ENCODE assay signal across 13 mouse cellular contexts in the genomic region with DNA sequence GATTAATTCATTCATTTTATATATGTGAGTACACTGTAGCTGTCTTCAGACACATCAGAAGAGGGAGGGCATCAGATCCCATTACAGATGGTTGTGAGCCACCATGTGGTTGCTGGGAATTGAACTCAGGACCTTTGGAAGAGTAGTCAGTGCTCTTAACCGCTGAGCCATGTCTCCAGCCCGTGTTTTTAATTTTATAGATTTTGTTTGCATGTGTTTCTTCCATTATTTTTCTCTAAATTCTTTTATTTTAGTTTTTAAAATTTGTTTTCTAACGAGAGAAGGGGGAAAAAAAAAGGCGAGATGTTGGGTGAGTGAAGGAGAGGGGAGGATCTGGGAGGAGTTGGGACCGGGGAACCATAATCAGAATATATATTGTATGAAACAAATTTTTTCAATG. TPM values are rescaled to one million over a fixed set of nuclear protein-coding genes. Genes with fewer than 3 reads are reported as not detected.
DNase-seq lines count a peak whose midpoint lies in the region; ATAC-seq and TF ChIP-seq lines count a peak whose summit lies in the region.
"Not testable (repeated sequence)": the region's sequence is repeated elsewhere in the genome, so short reads cannot be mapped to it uniquely, and the experiment has no call there.
"Had no signal": no experiment of that assay in that cellular context is flagged by ENCODE, and none has a peak within 500 bp of the region (broad histone marks: within the 10 kb centered on the region; RNA-seq: fewer than 3 reads in every experiment).

No protein-coding gene starts in this region.

- ATAC-seq in heart, embryonic 11.5 days (replicated peaks; ENCODE audit: insufficient number of reproducible peaks, low FRiP score, low TSS enrichment); hindbrain, embryonic 15.5 days (ENCODE audit: low FRiP score, low read depth); liver, embryonic 16.5 days (ENCODE audit: low read depth); midbrain, embryonic 14.5 days (ENCODE audit: low FRiP score, low TSS enrichment); stomach, embryonic 14.5 days (ENCODE audit: insufficient number of reproducible peaks, insufficient read depth, low FRiP score, low read depth): not testable (repeated sequence)

- not testable (repeated sequence) for H3K36me3 ChIP-seq in CH12.LX (replicated peaks in 1 of 2; ENCODE audit: control insufficient read depth in 1 of 2, insufficient read depth in 1 of 2, low read length in 1 of 2); erythroblast, embryonic 14.5 days (ENCODE audit: control insufficient read depth); heart, embryonic 11.5 days (ENCODE audit: control insufficient read depth, insufficient read depth, low read length); hindbrain, embryonic 15.5 days; liver, embryonic 16.5 days (ENCODE audit: control insufficient read depth, insufficient read depth); midbrain, embryonic 14.5 days (ENCODE audit: control insufficient read depth, insufficient read depth, low read length); stomach, embryonic 14.5 days (ENCODE audit: control insufficient read depth, insufficient read depth, low read length)

- not testable (repeated sequence) for TF ChIP-seq EP300 in CH12.LX (IDR thresholded peaks at IDR 0.05; ENCODE audit: low read length)

- not testable (repeated sequence) for DNase-seq in CH12.LX (ENCODE audit: extremely low read depth); left cerebral cortex, adult 2 months (ENCODE audit: extremely low spot score in 1 of 2, low spot score in 2 of 2); midbrain, embryonic 14.5 days

- 26% methylated on average over 5 of the region's 5 CpGs for WGBS in heart, embryonic 11.5 days (ENCODE audit: insufficient replicate concordance)
- 28% methylated on average over 5 of the region's 5 CpGs for WGBS in hindbrain, embryonic 15.5 days
- 17% methylated on average over 5 of the region's 5 CpGs for WGBS in liver, embryonic 16.5 days (ENCODE audit: insufficient replicate concordance)
- 32% methylated on average over 5 of the region's 5 CpGs for WGBS in midbrain, embryonic 14.5 days
- WGBS in stomach, embryonic 14.5 days = 19% methylated on average over 5 of the region's 5 CpGs

- in situ Hi-C loops in CH12.LX (cut with MboI; ENCODE audit: low pct_ligation_motif_present, low pct_unique_long_range_greater_than_20kb, low sequenced_read_pairs) = not testable (repeated sequence)

- not testable (repeated sequence) for H3K79me2 ChIP-seq in CH12.LX (replicated peaks; ENCODE audit: control insufficient read depth, extremely low read depth, insufficient read depth, poor library complexity, severe bottlenecking)

- peak overlapping the region in 1 of 3 experiments; percentile 57 for H3K4me3 ChIP-seq in CH12.LX (replicated peaks in 1 of 3; ENCODE audit: low read depth in 2 of 3, low read length in 2 of 3, poor library complexity in 1 of 3)
- H3K4me3 ChIP-seq in erythroblast, embryonic 14.5 days (replicated peaks) = peak overlapping the region; percentile 64
- peak overlapping the region; percentile 53 for H3K4me3 ChIP-seq in heart, embryonic 11.5 days (ENCODE audit: low read depth, low read length)
- peak overlapping the region; percentile 51 for H3K4me3 ChIP-seq in hindbrain, embryonic 15.5 days
- peak overlapping the region; percentile 79 for H3K4me3 ChIP-seq in left cerebral cortex, adult 2 months
- peak overlapping the region; percentile 72 for H3K4me3 ChIP-seq in liver, embryonic 16.5 days (ENCODE audit: low read depth, low read length)
- H3K4me3 ChIP-seq in midbrain, embryonic 14.5 days (replicated peaks; ENCODE audit: low read depth, low read length) = peak overlapping the region; percentile 53; the same call in 1 of the 2 replicates
- H3K4me3 ChIP-seq in stomach, embryonic 14.5 days (ENCODE audit: low read depth, low read length) = peak overlapping the region; percentile 43

- H3K9ac ChIP-seq in CH12.LX (ENCODE audit: insufficient read depth, low read depth); hindbrain, embryonic 15.5 days; liver, embryonic 16.5 days (ENCODE audit: low read depth, low read length); midbrain, embryonic 14.5 days (replicated peaks; ENCODE audit: low read length); stomach, embryonic 14.5 days (replicated peaks; ENCODE audit: low read depth, low read length): not testable (repeated sequence)
- peak overlapping the region; percentile 54; the same call in 1 of the 2 replicates for H3K9ac ChIP-seq in heart, embryonic 11.5 days (ENCODE audit: low read depth, low read length)

- dilution Hi-C loops in CH12.LX (cut with MboI; ENCODE audit: extremely low pct_ligation_motif_present, extremely low pct_unique_long_range_greater_than_20kb, low sequenced_read_pairs) = not testable (repeated sequence)

- peak overlapping the region; percentile 40 for H3K4me2 ChIP-seq in CH12.LX (ENCODE audit: insufficient read depth, low read depth, poor library complexity, severe bottlenecking)
- peak overlapping the region; percentile 71 for H3K4me2 ChIP-seq in heart, embryonic 11.5 days
- H3K4me2 ChIP-seq in hindbrain, embryonic 15.5 days = peak overlapping the region; percentile 70
- peak overlapping the region; percentile 77 for H3K4me2 ChIP-seq in liver, embryonic 16.5 days (ENCODE audit: low read depth, low read length)
- H3K4me2 ChIP-seq in midbrain, embryonic 14.5 days (ENCODE audit: low read length) = peak overlapping the region; percentile 72
- peak overlapping the region; percentile 67 for H3K4me2 ChIP-seq in stomach, embryonic 14.5 days (replicated peaks; ENCODE audit: low read depth, low read length)

- not testable (repeated sequence) for H3K4me1 ChIP-seq in CH12.LX (ENCODE audit: control insufficient read depth in 1 of 2, insufficient read depth in 2 of 2); heart, embryonic 11.5 days (ENCODE audit: control insufficient read depth, insufficient read depth, low read length); liver, embryonic 16.5 days (ENCODE audit: control insufficient read depth, low read depth, low read length); midbrain, embryonic 14.5 days (ENCODE audit: control insufficient read depth, insufficient read depth, low read length); stomach, embryonic 14.5 days (ENCODE audit: control insufficient read depth, insufficient read depth, low read length)
- H3K4me1 ChIP-seq in erythroblast, embryonic 14.5 days (ENCODE audit: control insufficient read depth) = peaks cover 33% of the 10 kb centered on the region
- peaks cover 14% of the 10 kb centered on the region for H3K4me1 ChIP-seq in hindbrain, embryonic 15.5 days (replicated peaks)

- not testable (repeated sequence) for H3K27ac ChIP-seq in CH12.LX (ENCODE audit: insufficient read depth, low read depth); left cerebral cortex, adult 2 months; midbrain, embryonic 14.5 days (replicated peaks; ENCODE audit: low read depth, low read length); stomach, embryonic 14.5 days (ENCODE audit: low read length)
- 0 out of 2 replicates have a peak overlapping the region, but pooled peaks have one; percentile 81 for H3K27ac ChIP-seq in heart, embryonic 11.5 days (ENCODE audit: low read depth, low read length)
- H3K27ac ChIP-seq in hindbrain, embryonic 15.5 days (replicated peaks) = peak overlapping the region; percentile 63
- H3K27ac ChIP-seq in liver, embryonic 16.5 days (ENCODE audit: low read length) = peak overlapping the region; percentile 81; the same call in 1 of the 2 replicates

- intact Hi-C loops in left cerebral cortex, adult 2 months (cut with DNase I) = loop anchor here (10.0 kb wide), 2 partner anchors 141 to 361 kb away; a partner anchor contains a TSS

- TF ChIP-seq POLR2A in CH12.LX (IDR thresholded peaks at IDR 0.05; ENCODE audit: low read depth, low read length) = not testable (repeated sequence)

- TF ChIP-seq CTCF in CH12.LX (conservative IDR thresholded peaks at IDR 0.05 in 1 of 2, IDR thresholded peaks at IDR 0.05 in 1 of 2; ENCODE audit: low read depth in 2 of 2, low read length in 2 of 2); left cerebral cortex, adult 2 months (IDR thresholded peaks at IDR 0.05): not testable (repeated sequence)

- not testable (repeated sequence) for TF ChIP-seq RAD21 in CH12.LX (IDR thresholded peaks at IDR 0.05; ENCODE audit: low read depth, low read length)

- H3K9me3 ChIP-seq in CH12.LX (replicated peaks; ENCODE audit: low read length); erythroblast, embryonic 14.5 days (ENCODE audit: control insufficient read depth, low read length); heart, embryonic 11.5 days (replicated peaks; ENCODE audit: control insufficient read depth, low read length); hindbrain, embryonic 15.5 days; liver, embryonic 16.5 days (replicated peaks; ENCODE audit: control insufficient read depth, low read length); midbrain, embryonic 14.5 days (ENCODE audit: control insufficient read depth, low read length); stomach, embryonic 14.5 days (ENCODE audit: control insufficient read depth, low read depth, low read length): not testable (repeated sequence)

- H3K27me3 ChIP-seq in CH12.LX (replicated peaks); erythroblast, embryonic 14.5 days (ENCODE audit: control insufficient read depth); heart, embryonic 11.5 days (ENCODE audit: control insufficient read depth, insufficient read depth, low read length); hindbrain, embryonic 15.5 days; liver, embryonic 16.5 days (ENCODE audit: control insufficient read depth, insufficient read depth, low read depth, low read length); midbrain, embryonic 14.5 days (ENCODE audit: control insufficient read depth, insufficient read depth, low read length); stomach, embryonic 14.5 days (ENCODE audit: control insufficient read depth, insufficient read depth, low read length): not testable (repeated sequence)

RNA-seq across cellular contexts. Expression of a gene that starts 3.7 kb away (rescaled TPM):
- total RNA-seq in CH12.LX (2012; rRNA removed) (3.7 and 3.8 TPM in 2 replicates), CH12.LX (2014; rRNA removed) (0.83 and 2.4 TPM in 2 replicates)
- 1.3 and 1.5 TPM in 2 replicates for polyA plus RNA-seq in CH12.LX (2012; ENCODE audit: insufficient read length, low read depth)
- 0.14 and 0.22 TPM in 2 replicates for polyA plus RNA-seq in erythroblast, embryonic 14.5 days (2012)
- 8.6 and 9.2 TPM in 2 replicates for polyA plus RNA-seq in heart, embryonic 11.5 days (2014; fragmentation: Nextera tagmentation; extraction: Ambion mirVana)
- 20.8 and 22.0 TPM in 2 replicates for polyA plus RNA-seq in hindbrain, embryonic 15.5 days (2015; fragmentation: Nextera tagmentation; extraction: Ambion mirVana)
- total RNA-seq in left cerebral cortex, adult 2 months (2021) = 10 to 100 TPM; 23.0 to 24.0 TPM
- 17.0 and 19.1 TPM in 2 replicates for polyA plus RNA-seq in liver, embryonic 16.5 days (2015; fragmentation: Nextera tagmentation; extraction: Ambion mirVana)
- polyA plus RNA-seq in midbrain, embryonic 14.5 days (2014; fragmentation: Nextera tagmentation; extraction: Ambion mirVana) = 20.5 and 20.8 TPM in 2 replicates
- 8.7 and 10.0 TPM in 2 replicates for polyA plus RNA-seq in stomach, embryonic 14.5 days (2014; fragmentation: Nextera tagmentation; extraction: Ambion mirVana)

RNA-seq across cellular contexts. Expression of a gene that starts 4.4 kb away (rescaled TPM):
- 11.5 and 15.6 TPM in 2 replicates for total RNA-seq in CH12.LX (2012; rRNA removed)
- total RNA-seq in CH12.LX (2014; rRNA removed) = 24.7 and 28.9 TPM in 2 replicates
- polyA plus RNA-seq in CH12.LX (2012; ENCODE audit: insufficient read length, low read depth) = 15.7 and 17.4 TPM in 2 replicates
- polyA plus RNA-seq in erythroblast, embryonic 14.5 days (2012) = 0.28 and 0.56 TPM in 2 replicates
- polyA plus RNA-seq in heart, embryonic 11.5 days (2014; fragmentation: Nextera tagmentation; extraction: Ambion mirVana) = 5.6 and 6.0 TPM in 2 replicates
- polyA plus RNA-seq in hindbrain, embryonic 15.5 days (2015; fragmentation: Nextera tagmentation; extraction: Ambion mirVana) = 4.6 and 5.0 TPM in 2 replicates
- 10 to 100 TPM; 14.0 to 14.6 TPM for total RNA-seq in left cerebral cortex, adult 2 months (2021)
- 2.4 and 3.1 TPM in 2 replicates for polyA plus RNA-seq in liver, embryonic 16.5 days (2015; fragmentation: Nextera tagmentation; extraction: Ambion mirVana)
- 7.2 and 7.5 TPM in 2 replicates for polyA plus RNA-seq in midbrain, embryonic 14.5 days (2014; fragmentation: Nextera tagmentation; extraction: Ambion mirVana)
- polyA plus RNA-seq in stomach, embryonic 14.5 days (2014; fragmentation: Nextera tagmentation; extraction: Ambion mirVana) = 8.1 and 8.6 TPM in 2 replicates

RNA-seq across cellular contexts. Expression of a gene that starts 35.7 kb away (rescaled TPM):
- total RNA-seq in CH12.LX (2012; rRNA removed) (not detected in 2 replicates), CH12.LX (2014; rRNA removed) (not detected in 2 replicates)
- not detected in 2 replicates for polyA plus RNA-seq in CH12.LX (2012; ENCODE audit: insufficient read length, low read depth)
- not detected in 2 replicates for polyA plus RNA-seq in erythroblast, embryonic 14.5 days (2012)
- not detected in 2 replicates for polyA plus RNA-seq in heart, embryonic 11.5 days (2014; fragmentation: Nextera tagmentation; extraction: Ambion mirVana)
- polyA plus RNA-seq in hindbrain, embryonic 15.5 days (2015; fragmentation: Nextera tagmentation; extraction: Ambion mirVana) = not detected in 2 replicates
- total RNA-seq in left cerebral cortex, adult 2 months (2021) = not detected
- not detected in 2 replicates for polyA plus RNA-seq in liver, embryonic 16.5 days (2015; fragmentation: Nextera tagmentation; extraction: Ambion mirVana)
- polyA plus RNA-seq in midbrain, embryonic 14.5 days (2014; fragmentation: Nextera tagmentation; extraction: Ambion mirVana) = not detected in 2 replicates
- polyA plus RNA-seq in stomach, embryonic 14.5 days (2014; fragmentation: Nextera tagmentation; extraction: Ambion mirVana) = not detected in 2 replicates
- total RNA-seq: adrenal gland, postnatal 36 days; left cerebral cortex, adult 18-20 months had no signal
- polyA plus RNA-seq: frontal cortex, adult 2 months; gonadal fat pad, adult 2 months had no signal

RNA-seq across cellular contexts. Expression of a gene that starts 44.0 kb away (rescaled TPM):
- total RNA-seq in CH12.LX (2012; rRNA removed) (not detected in 2 replicates), CH12.LX (2014; rRNA removed) (0.09 TPM in 1 of 2 replicates, not detected in the other)
- not detected in 2 replicates for polyA plus RNA-seq in CH12.LX (2012; ENCODE audit: insufficient read length, low read depth)
- not detected in 2 replicates for polyA plus RNA-seq in erythroblast, embryonic 14.5 days (2012)
- polyA plus RNA-seq in heart, embryonic 11.5 days (2014; fragmentation: Nextera tagmentation; extraction: Ambion mirVana) = 17.5 and 19.0 TPM in 2 replicates
- 1.7 and 1.8 TPM in 2 replicates for polyA plus RNA-seq in hindbrain, embryonic 15.5 days (2015; fragmentation: Nextera tagmentation; extraction: Ambion mirVana)
- 1 to 10 TPM; 2.1 to 2.2 TPM for total RNA-seq in left cerebral cortex, adult 2 months (2021)
- polyA plus RNA-seq in liver, embryonic 16.5 days (2015; fragmentation: Nextera tagmentation; extraction: Ambion mirVana) = 0.09 and 0.11 TPM in 2 replicates
- 0.94 and 1.1 TPM in 2 replicates for polyA plus RNA-seq in midbrain, embryonic 14.5 days (2014; fragmentation: Nextera tagmentation; extraction: Ambion mirVana)
- polyA plus RNA-seq in stomach, embryonic 14.5 days (2014; fragmentation: Nextera tagmentation; extraction: Ambion mirVana) = 0.78 and 0.83 TPM in 2 replicates
- total RNA-seq: ES-E14 had no signal
